Mouse (Mus musculus) v-Abl transformed pro-B cells (cell line): ENCODE data around the gene Ptpn1.

Source experiments
- in situ Hi-C, 2 experiments: fragments of 400-800 bp; cut with MboI; formaldehyde crosslinking; loops; one replicate each; pipeline ENCODE4 v1.15.1; 2025; ENCODE audit not compliant: unreplicated experiment in 2 of 2

Ptpn1 gene

GRCm38 (mm10) chr2:167999145-167999743 is 67.4 kb downstream of the Ptpn1 start:
- in situ Hi-C loops, result no loop called here

DNA sequence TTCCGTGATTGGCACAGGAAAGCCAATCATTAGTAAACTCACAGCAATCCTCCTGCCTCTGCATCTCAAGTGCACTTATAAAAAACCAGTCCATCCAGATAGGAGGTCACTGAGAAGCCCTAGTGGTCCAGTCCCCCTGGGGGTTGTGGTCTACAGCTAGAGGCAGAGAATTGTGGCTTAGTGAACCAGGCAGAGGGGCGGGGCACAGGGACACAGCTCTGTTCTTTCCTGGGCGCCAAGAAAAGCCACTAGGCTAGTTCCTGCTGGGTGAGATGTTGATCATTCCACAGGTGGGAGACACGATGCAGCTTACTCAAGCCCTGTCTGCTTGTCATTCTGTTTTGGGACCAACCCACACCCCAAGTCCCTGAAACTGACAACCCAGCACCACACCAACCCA is 70.3 kb downstream of the Ptpn1 start:
- in situ Hi-C loops, result no loop called here

DNA sequence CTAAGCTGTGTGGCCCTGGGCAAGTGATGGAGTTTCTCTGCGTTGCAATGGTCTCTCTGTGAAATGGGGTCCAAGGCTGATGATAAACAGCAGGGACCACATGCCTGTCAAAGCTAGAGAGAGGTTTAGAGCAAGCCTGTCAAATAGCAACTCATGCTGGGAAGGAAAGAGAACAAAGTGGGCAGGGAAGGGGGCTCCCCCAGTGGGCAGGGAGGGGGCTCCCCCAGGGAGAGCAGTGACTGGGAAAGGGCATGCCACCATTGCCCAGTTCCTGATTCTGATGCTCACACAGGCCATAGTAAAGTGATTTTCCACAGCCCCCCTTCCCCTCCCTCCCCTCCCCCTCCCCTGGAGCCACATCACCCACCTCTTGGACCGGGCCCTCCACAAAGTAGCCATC is 71.0 kb downstream of the Ptpn1 start:
- in situ Hi-C loops, result no loop called here

- in situ Hi-C loops, result no loop called here
Measured at GRCm38 (mm10) chr2:168003431-168003830, 71.6 kb downstream of the Ptpn1 start.

- in situ Hi-C loops, result no loop called here
Measured at GRCm38 (mm10) chr2:168004369-168004768, 72.5 kb downstream of the Ptpn1 start.

DNA sequence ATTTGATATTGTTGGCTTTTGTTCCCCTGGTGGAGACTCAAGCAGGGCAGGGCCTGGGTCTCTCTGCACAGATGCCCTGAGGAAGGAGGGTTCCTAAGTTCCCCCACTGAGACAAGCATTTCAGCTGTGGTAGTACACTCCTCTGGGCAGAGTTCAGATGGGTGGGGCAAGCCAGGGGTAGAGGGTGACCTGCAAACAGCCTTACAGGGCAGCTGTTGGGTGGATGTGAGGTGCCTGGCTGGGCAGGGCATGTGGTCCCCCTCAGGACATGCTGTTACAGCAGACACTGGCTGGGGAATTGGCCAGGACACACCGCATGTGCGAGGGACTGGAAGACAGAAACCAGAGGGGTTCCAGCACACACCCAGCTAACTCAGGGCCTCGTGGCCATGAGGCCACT is 73.1 kb downstream of the Ptpn1 start:
- in situ Hi-C loops, result loop anchor here in 1 of 2 experiments (5.0 kb wide), 1 partner anchor 43 kb away; no protein-coding TSS in a partner anchor

- in situ Hi-C loops, result loop anchor here in 1 of 2 experiments (5.0 kb wide), 1 partner anchor 43 kb away; no protein-coding TSS in a partner anchor
Measured at GRCm38 (mm10) chr2:168005616-168006015, 73.8 kb downstream of the Ptpn1 start.

DNA sequence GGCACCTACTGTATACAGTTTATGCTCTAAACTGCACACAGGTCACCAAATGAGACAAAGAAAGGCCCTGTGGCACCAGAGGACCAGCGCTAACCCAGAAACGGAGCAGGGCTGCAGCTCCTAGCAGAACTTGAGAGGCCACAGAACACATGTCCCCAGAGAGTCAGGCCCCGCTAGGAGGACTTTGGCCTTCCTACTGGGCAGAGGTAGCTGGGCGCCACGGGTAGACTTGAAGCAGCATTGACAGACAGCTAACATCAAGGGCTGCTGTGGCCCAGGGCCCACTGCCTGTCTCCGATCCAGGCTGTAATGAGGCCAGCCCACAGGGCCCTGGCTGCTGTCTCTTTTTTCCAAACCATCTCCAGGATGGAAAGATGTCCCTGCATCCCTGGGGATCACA is 74.6 kb downstream of the Ptpn1 start:
- in situ Hi-C loops, result loop anchor here in 1 of 2 experiments (5.0 kb wide), 1 partner anchor 44 kb away; no protein-coding TSS in a partner anchor

DNA sequence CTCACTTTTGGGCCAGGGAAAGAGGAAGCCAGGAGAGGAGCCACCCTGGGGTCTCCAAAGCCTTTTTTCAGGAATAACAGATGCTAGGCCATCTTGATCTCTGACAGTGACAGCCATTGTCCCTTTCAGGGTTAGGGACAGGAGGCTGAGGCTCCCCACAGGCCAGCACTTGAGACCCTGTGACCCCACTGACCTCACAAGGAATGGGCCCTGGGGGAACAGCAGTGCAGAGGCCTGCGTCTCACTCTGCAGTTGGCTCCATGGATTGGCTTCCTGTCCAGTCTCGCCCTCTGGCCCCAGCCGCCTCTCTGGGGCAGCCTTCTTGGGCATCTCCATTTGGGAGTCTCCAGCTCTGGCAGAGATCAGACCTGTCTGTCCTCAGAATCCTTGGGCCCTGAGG is 76.3 kb downstream of the Ptpn1 start:
- in situ Hi-C loops, result loop anchor here in 1 of 2 experiments (5.0 kb wide), 1 partner anchor 46 kb away; no protein-coding TSS in a partner anchor

- in situ Hi-C loops, result loop anchor here (5.0 kb wide), 3 partner anchors 48 to 323 kb away; partner anchors contain the start of genes Cebpb (in 1 of the 2) and Tmem189 (in 1 of the 2)
Measured at GRCm38 (mm10) chr2:168009936-168010668, 78.2 kb downstream of the Ptpn1 start, which contains the start of gene Ripor3. Gene Ripor3 (minus strand): TSS chr2:168010618.

DNA sequence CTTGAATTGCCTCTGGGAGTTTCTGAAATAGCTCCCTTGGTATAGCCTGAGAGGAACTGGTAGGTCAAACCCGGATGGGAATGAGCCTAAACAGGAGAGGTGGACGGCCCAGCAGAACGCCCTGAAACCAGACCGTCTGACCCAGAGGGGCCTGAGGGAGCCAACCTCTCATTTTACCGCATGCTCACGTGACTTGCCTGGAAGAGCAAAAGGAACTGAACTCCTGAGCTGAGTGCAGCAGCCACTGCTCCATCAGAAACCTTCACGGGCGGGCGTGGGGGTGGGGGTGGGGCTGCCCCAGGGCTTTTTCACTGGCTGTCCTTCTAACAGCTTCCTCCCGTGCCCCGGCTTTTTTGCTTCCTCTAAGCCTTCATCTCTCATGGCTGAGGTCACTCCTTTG is 79.0 kb downstream of the Ptpn1 start:
- in situ Hi-C loops, result loop anchor here (5.0 kb wide), 2 partner anchors 114 to 324 kb away; partner anchors contain the start of genes Cebpb (in 1 of the 2) and Tmem189 (in 1 of the 2)

DNA sequence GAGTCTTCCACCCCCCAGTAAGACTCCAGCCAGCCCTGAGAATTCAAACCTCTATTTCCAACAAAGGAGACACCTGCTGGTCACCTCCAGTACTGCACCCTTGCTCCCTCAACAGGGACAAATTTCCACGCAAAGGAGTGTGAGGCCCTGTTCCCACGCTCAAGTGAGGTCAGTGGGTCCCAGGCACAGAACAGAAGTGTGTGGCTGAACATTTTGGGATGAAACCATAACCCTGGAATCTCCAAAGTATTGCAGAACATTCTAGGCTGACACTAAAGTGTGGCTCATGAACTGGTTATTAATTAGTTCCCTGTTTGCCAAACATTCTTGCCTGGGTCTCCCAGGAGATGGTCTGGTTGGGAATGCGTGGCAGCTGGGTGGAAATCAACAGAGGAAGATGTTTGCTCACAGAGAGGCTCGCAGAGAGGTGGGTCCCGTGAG is 85.1 kb downstream of the Ptpn1 start:
- in situ Hi-C loops, result loop anchor here in 1 of 2 experiments (5.0 kb wide), 1 partner anchor 330 kb away; the partner anchor contains the start of genes Cebpb and Tmem189

GRCm38 (mm10) chr2:168019201-168019715 is 87.4 kb downstream of the Ptpn1 start:
- in situ Hi-C loops, result loop anchor here in 1 of 2 experiments (5.0 kb wide), 1 partner anchor 332 kb away; the partner anchor contains the start of genes Cebpb and Tmem189

- in situ Hi-C loops, result no loop called here
Measured at GRCm38 (mm10) chr2:168023763-168024402, 92.0 kb downstream of the Ptpn1 start.

GRCm38 (mm10) chr2:168025174-168025573 is 93.3 kb downstream of the Ptpn1 start:
- in situ Hi-C loops, result no loop called here

- in situ Hi-C loops, result no loop called here
Measured at GRCm38 (mm10) chr2:168025882-168026281, 94.0 kb downstream of the Ptpn1 start.

DNA sequence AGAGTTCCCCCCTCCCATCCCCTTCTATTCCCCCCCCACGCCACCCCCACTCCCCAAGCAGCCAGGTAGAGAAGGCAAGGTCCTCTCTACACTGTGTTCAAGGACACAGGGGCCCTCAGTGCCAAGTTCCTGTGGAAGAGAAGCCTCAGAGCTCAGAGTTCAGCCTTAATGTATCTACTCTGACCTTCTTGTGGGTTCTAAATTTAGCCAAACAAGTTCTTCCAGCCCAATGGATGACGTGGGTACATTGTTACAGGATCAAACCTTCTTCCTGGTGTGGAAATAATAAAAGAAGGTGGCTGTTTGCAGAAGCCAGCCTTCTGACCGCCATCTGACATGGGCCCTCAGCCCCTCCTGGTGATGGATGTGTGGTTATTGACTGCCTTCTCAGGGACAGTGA is 94.6 kb downstream of the Ptpn1 start:
- in situ Hi-C loops, result no loop called here

- in situ Hi-C loops, result no loop called here
Measured at GRCm38 (mm10) chr2:168028376-168028775, 96.5 kb downstream of the Ptpn1 start.
